Mouse (Mus musculus): ENCODE measurements around the gene Gm11549. TPM values are rescaled to one million over a fixed set of nuclear protein-coding genes. Genes with fewer than 3 reads are reported as not detected.
A peak's percentile ranks its signal among the peaks of the same experiment; 100 is the strongest.

Gene Gm11549
- polyA plus RNA-seq, 1 experiment from 2014 or later: 0.84 TPM

GRCm38 (mm10) chr3:36491535-36491934, 30.1 kb downstream of the Gm11549 start:
- no peak overlapping the region for H3K27ac ChIP-seq
- H3K4me2 ChIP-seq (replicated peaks): no peak overlapping the region
- no peaks in the 10 kb centered on the region for H3K27me3 ChIP-seq (replicated peaks)
- H3K4me1 ChIP-seq: no peaks in the 10 kb centered on the region
- H3K9me3 ChIP-seq: no peaks in the 10 kb centered on the region
- WGBS: 93% methylated on average over 5 of the region's 5 CpGs
- no peak overlapping the region for H3K4me3 ChIP-seq
- no peak for ATAC-seq (ENCODE audit: low FRiP score, low read depth)
- H3K36me3 ChIP-seq: no peaks in the 10 kb centered on the region
- no peak overlapping the region for H3K9ac ChIP-seq

- Histone ChIP-seq H3K4me1 (no peaks in the 10 kb centered on the region), H3K4me2 (replicated peaks) (no peak overlapping the region), H3K27me3 (replicated peaks) (no peaks in the 10 kb centered on the region), H3K27ac (no peak overlapping the region), H3K9ac (no peak overlapping the region), H3K9me3 (no peaks in the 10 kb centered on the region), H3K36me3 (no peaks in the 10 kb centered on the region), H3K4me3 (no peak overlapping the region)
- WGBS: 93% methylated on average over 1 of the region's 1 CpGs
- ATAC-seq (ENCODE audit: low FRiP score, low read depth): no peak
Measured at GRCm38 (mm10) chr3:36489590-36489910, 32.1 kb downstream of the Gm11549 start.

- WGBS: 92% methylated on average over 6 of the region's 6 CpGs
- no peaks in the 10 kb centered on the region for H3K9me3 ChIP-seq
- no peak overlapping the region for H3K27ac ChIP-seq
- H3K4me3 ChIP-seq: no peak overlapping the region
- H3K4me2 ChIP-seq (replicated peaks): no peak overlapping the region
- no peaks in the 10 kb centered on the region for H3K36me3 ChIP-seq
- no peaks in the 10 kb centered on the region for H3K27me3 ChIP-seq (replicated peaks)
- no peak for ATAC-seq (ENCODE audit: low FRiP score, low read depth)
- no peaks in the 10 kb centered on the region for H3K4me1 ChIP-seq
- H3K9ac ChIP-seq: no peak overlapping the region
Measured at GRCm38 (mm10) chr3:36488899-36489589, 32.6 kb downstream of the Gm11549 start.

DNA sequence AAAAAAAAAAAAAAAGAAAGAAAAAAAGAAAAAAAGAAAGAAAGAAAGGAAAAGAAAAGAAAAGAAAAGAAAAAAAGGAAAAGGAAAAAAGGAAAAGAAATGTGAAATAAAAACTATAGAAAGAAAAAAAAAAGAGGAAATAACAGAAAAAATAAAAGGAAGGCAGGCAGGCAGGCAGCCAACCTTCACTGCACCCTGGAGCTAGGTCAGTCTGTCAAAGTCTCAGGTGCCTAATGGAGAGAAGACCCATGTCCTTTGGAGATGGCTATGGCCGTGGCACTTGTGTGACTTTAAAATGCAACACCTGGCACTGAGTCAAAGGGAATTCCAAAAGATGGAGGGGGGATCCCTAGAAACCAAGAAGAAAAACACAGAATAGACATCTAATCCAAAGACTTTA, 33.2 kb downstream of the Gm11549 start:
- H3K4me3 ChIP-seq: no peak overlapping the region
- no peak overlapping the region for H3K9ac ChIP-seq
- ATAC-seq (ENCODE audit: low FRiP score, low read depth): no peak
- WGBS: 76% methylated on average over 1 of the region's 1 CpGs
- H3K4me1 ChIP-seq: no peaks in the 10 kb centered on the region
- no peaks in the 10 kb centered on the region for H3K27me3 ChIP-seq (replicated peaks)
- no peaks in the 10 kb centered on the region for H3K9me3 ChIP-seq
- H3K27ac ChIP-seq: no peak overlapping the region
- H3K4me2 ChIP-seq (replicated peaks): no peak overlapping the region
- H3K36me3 ChIP-seq: no peaks in the 10 kb centered on the region

GRCm38 (mm10) chr3:36486881-36487280, 34.7 kb downstream of the Gm11549 start:
- Histone ChIP-seq H3K9ac (no peak overlapping the region), H3K4me3 (no peak overlapping the region), H3K27ac (no peak overlapping the region), H3K4me2 (replicated peaks) (no peak overlapping the region), H3K9me3 (no peaks in the 10 kb centered on the region), H3K36me3 (no peaks in the 10 kb centered on the region), H3K4me1 (peaks cover 2% of the 10 kb centered on the region; the same call in 1 of the 2 replicates), H3K27me3 (replicated peaks) (no peaks in the 10 kb centered on the region)
- no peak for ATAC-seq (ENCODE audit: low FRiP score, low read depth)
- WGBS: 85% methylated on average over 6 of the region's 6 CpGs

GRCm38 (mm10) chr3:36486176-36486575, 35.4 kb downstream of the Gm11549 start:
- H3K9me3 ChIP-seq: no peaks in the 10 kb centered on the region
- H3K36me3 ChIP-seq: no peaks in the 10 kb centered on the region
- no peaks in the 10 kb centered on the region for H3K27me3 ChIP-seq (replicated peaks)
- no peak overlapping the region for H3K27ac ChIP-seq
- peaks cover 6% of the 10 kb centered on the region; the same call in 1 of the 2 replicates for H3K4me1 ChIP-seq
- H3K4me3 ChIP-seq: no peak overlapping the region
- no peak overlapping the region for H3K9ac ChIP-seq
- ATAC-seq (ENCODE audit: low FRiP score, low read depth): no peak
- 57% methylated on average over 6 of the region's 6 CpGs for WGBS
- H3K4me2 ChIP-seq (replicated peaks): no peak overlapping the region

GRCm38 (mm10) chr3:36484292-36484691, 37.3 kb downstream of the Gm11549 start:
- no peak overlapping the region for H3K4me2 ChIP-seq (replicated peaks)

DNA sequence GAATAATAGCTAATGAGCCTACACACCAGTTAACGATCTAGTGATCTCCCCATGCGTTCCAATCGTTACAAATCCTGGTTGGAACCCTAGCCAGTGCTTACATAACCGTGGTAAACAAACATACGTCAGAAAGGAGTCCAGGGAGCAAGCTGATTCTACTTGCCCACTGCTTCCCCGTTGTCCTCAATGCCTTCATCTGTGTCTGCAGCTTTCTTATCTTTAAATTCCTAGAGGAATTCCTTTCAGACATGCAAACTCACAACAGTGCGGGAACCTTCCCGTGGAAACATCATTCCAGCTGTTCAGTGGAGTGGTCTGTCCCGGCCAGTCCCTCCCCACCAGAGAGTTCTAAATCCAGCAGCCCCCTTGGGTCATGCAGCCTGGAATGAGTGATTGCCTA, 38.7 kb downstream of the Gm11549 start:
- ATAC-seq (ENCODE audit: low FRiP score, low read depth): no peak
- H3K4me2 ChIP-seq (replicated peaks): no peak overlapping the region

More at GRCm38 (mm10) chr3:36484292-36484691, 37.3 kb downstream of the Gm11549 start:
- H3K9ac ChIP-seq: no peak overlapping the region
- 88% methylated on average over 4 of the region's 4 CpGs for WGBS
- no peak overlapping the region for H3K4me3 ChIP-seq
- H3K4me1 ChIP-seq: peaks cover 6% of the 10 kb centered on the region; the same call in 1 of the 2 replicates
- H3K36me3 ChIP-seq: no peaks in the 10 kb centered on the region
- no peak overlapping the region for H3K27ac ChIP-seq
- no peaks in the 10 kb centered on the region for H3K27me3 ChIP-seq (replicated peaks)
- no peak for ATAC-seq (ENCODE audit: low FRiP score, low read depth)
- H3K9me3 ChIP-seq: no peaks in the 10 kb centered on the region

GRCm38 (mm10) chr3:36481776-36482193, 39.8 kb downstream of the Gm11549 start:
- peak; percentile 45 for ATAC-seq (ENCODE audit: low FRiP score, low read depth)
- peaks cover 7% of the 10 kb centered on the region; the same call in 1 of the 2 replicates for H3K4me1 ChIP-seq
- no peaks in the 10 kb centered on the region for H3K9me3 ChIP-seq
- H3K4me2 ChIP-seq (replicated peaks): 0 out of 2 replicates have a peak overlapping the region, but pooled peaks have one; percentile 1
- no peak overlapping the region for H3K4me3 ChIP-seq
- no peak overlapping the region for H3K27ac ChIP-seq
- H3K27me3 ChIP-seq (replicated peaks): no peaks in the 10 kb centered on the region
- 5% methylated on average over 11 of the region's 11 CpGs for WGBS
- no peaks in the 10 kb centered on the region for H3K36me3 ChIP-seq
- no peak overlapping the region for H3K9ac ChIP-seq

More for the DNA sequence above, 38.7 kb downstream of the Gm11549 start:
- Histone ChIP-seq H3K4me1 (peaks cover 6% of the 10 kb centered on the region; the same call in 1 of the 2 replicates), H3K4me3 (no peak overlapping the region), H3K27ac (no peak overlapping the region), H3K9me3 (no peaks in the 10 kb centered on the region), H3K9ac (no peak overlapping the region), H3K27me3 (replicated peaks) (no peaks in the 10 kb centered on the region), H3K36me3 (no peaks in the 10 kb centered on the region)
- WGBS: 62% methylated on average over 9 of the region's 9 CpGs

DNA sequence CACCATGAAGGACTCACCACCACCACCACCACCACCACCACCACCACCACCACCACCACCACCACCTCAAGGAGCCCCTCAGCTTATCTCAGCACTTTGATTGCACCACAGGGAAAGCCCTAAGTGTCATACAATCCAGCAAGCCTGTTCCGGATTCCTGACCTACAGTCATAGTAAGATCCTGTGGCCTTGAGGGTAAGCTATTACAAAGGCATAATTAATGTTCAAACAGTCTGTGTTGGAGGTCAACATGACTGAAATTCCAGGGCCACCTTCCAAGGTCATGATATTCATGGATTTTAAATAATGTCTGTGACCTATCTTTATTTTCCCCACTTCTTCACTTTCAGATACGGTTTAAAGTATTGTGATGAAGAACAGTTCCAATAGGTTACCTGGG, 41.1 kb downstream of the Gm11549 start:
- ATAC-seq (ENCODE audit: low FRiP score, low read depth): no peak
- Histone ChIP-seq H3K4me2 (replicated peaks) (no peak overlapping the region), H3K27ac (no peak overlapping the region), H3K9me3 (no peaks in the 10 kb centered on the region), H3K4me3 (no peak overlapping the region), H3K4me1 (peaks cover 15% of the 10 kb centered on the region), H3K36me3 (no peaks in the 10 kb centered on the region), H3K9ac (no peak overlapping the region), H3K27me3 (replicated peaks) (no peaks in the 10 kb centered on the region)
- 83% methylated on average over 2 of the region's 2 CpGs for WGBS

- ATAC-seq (ENCODE audit: low FRiP score, low read depth): no peak
- 68% methylated on average over 8 of the region's 8 CpGs for WGBS
- Histone ChIP-seq H3K4me1 (peaks cover 20% of the 10 kb centered on the region), H3K4me2 (replicated peaks) (no peak overlapping the region), H3K9ac (no peak overlapping the region), H3K4me3 (no peak overlapping the region), H3K27me3 (replicated peaks) (no peaks in the 10 kb centered on the region), H3K36me3 (no peaks in the 10 kb centered on the region), H3K27ac (no peak overlapping the region), H3K9me3 (no peaks in the 10 kb centered on the region)
Measured at GRCm38 (mm10) chr3:36478776-36479175, 42.8 kb downstream of the Gm11549 start.

- Histone ChIP-seq H3K27ac (no peak overlapping the region), H3K4me2 (replicated peaks) (peak overlapping the region; percentile 94), H3K9me3 (no peaks in the 10 kb centered on the region), H3K4me3 (peak overlapping the region; percentile 61), H3K9ac (peak overlapping the region; percentile 54), H3K36me3 (no peaks in the 10 kb centered on the region), H3K27me3 (replicated peaks) (no peaks in the 10 kb centered on the region), H3K4me1 (peaks cover 15% of the 10 kb centered on the region)
- 33% methylated on average over 20 of the region's 20 CpGs for WGBS
- no peak for ATAC-seq (ENCODE audit: low FRiP score, low read depth)
Measured at GRCm38 (mm10) chr3:36476261-36477155, 45.1 kb downstream of the Gm11549 start.
